Mouse (Mus musculus) intestine, embryonic 16.5 days (tissue): ENCODE results near the gene Galr3. TPM values are rescaled to one million over a fixed set of nuclear protein-coding genes. Genes with fewer than 3 reads are reported as not detected.
A peak's percentile ranks its signal among the peaks of the same experiment; 100 is the strongest.
"Not testable (repeated sequence)": the region's sequence is repeated elsewhere in the genome, so short reads cannot be mapped to it uniquely, and the experiment has no call there.

Experiments
- ATAC-seq: fragments of 200-750 bp; cut with Nextera tagmentation; 2 replicates; pipeline ENCODE4 v1.8.0; 2017; ENCODE audit warnings: moderate TSS enrichment, moderate library complexity
- H3K27ac ChIP-seq: fragments of 300-500 bp; sonication (generic); 2 replicates; pipeline ENCODE4 v1.5.1; 2014; ENCODE audit warnings: mild to moderate bottlenecking, low read length
- H3K27me3 ChIP-seq: fragments of 300-500 bp; sonication (generic); replicated peaks from 2 replicates; pipeline ENCODE4 v1.6.1; 2014; ENCODE audit warnings: low read length, control low read depth, mixed read lengths; ENCODE audit not compliant: control insufficient read depth, insufficient read depth
- H3K36me3 ChIP-seq: fragments of 300-500 bp; sonication (generic); 2 replicates; pipeline ENCODE4 v1.6.1; 2014; ENCODE audit warnings: low read length, control low read depth; ENCODE audit not compliant: control insufficient read depth, insufficient read depth
- H3K4me1 ChIP-seq: fragments of 300-500 bp; sonication (generic); 2 replicates; pipeline ENCODE4 v1.6.1; 2014; ENCODE audit warnings: low read length, control low read depth, mixed read lengths; ENCODE audit not compliant: control insufficient read depth, insufficient read depth
- H3K4me2 ChIP-seq: fragments of 300-500 bp; sonication (generic); 2 replicates; pipeline ENCODE4 v1.6.1; 2014; ENCODE audit warnings: low read depth, low read length, control low read depth
- H3K4me3 ChIP-seq: fragments of 300-500 bp; sonication (generic); 2 replicates; pipeline ENCODE4 v1.5.1; 2014; ENCODE audit warnings: mild to moderate bottlenecking, low read length
- H3K9ac ChIP-seq: fragments of 300-500 bp; sonication (generic); 2 replicates; pipeline ENCODE4 v1.6.1; 2014; ENCODE audit warnings: low read depth, low read length
- H3K9me3 ChIP-seq: fragments of 300-500 bp; sonication (generic); 2 replicates; pipeline ENCODE4 v1.6.1; 2016; ENCODE audit warnings: low read length, control low read depth; ENCODE audit not compliant: control insufficient read depth
- WGBS: fragments of 180-500 bp; shearing (Covaris S2); extraction: QIAGEN DNeasy Blood & Tissue Kit; methylation state at CpG from one replicate; pipeline ENCODE4 v1.1.7; 2014; 5-methylcytosine and 5-hydroxymethylcytosine counted together
- polyA plus RNA-seq: library from polyadenylated mRNA; unstranded; fragments of >200 nt; fragmentation: Nextera tagmentation; extraction: Ambion mirVana; gene quantifications from 2 replicates; pipeline ENCODE4 v1.2.1, GENCODE M21; 2015

Galr3 gene
- polyA plus RNA-seq, 1 experiment from 2014 or later: 1.8 TPM

DNA sequence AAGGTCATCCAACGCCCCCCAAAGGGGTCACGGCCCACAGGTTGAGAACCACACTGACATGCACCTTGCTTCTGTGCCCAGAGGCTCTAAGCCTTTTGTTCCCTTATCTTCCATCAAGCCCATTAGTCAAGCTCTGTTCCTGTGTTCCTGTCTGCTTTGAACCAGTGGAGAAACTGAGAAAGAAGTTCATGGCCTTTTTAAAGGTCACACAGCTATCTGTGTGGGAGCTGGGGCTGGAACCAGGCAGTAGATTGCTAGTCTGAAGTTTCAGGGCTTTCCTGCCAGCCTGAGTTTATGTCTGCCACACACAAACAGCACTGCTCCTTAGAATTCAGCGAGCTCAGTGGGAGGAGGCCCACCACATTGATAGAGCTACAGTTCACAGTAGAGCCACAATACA, 38.6 kb upstream of the Galr3 start:
- ATAC-seq: no peak

DNA sequence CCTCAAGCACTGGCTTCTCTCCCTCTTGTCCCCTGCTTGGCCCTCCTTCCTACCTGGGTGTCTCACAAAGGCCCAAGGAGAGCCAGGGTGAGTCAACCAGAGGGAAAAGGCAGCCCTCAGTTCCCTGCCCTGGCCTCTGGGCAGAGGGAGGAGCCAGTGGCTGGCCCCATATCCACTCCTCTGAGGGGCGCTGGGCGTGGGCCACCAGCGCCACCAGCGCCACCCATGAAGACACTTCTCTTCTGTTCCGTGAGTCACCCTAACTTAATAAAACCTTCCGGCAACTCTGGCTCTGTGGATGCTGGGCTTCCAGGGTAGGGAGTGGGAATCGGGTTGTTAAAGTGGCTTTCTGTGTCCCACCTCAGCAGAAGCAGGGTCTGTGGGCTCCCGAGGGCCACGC, 36.1 kb upstream of the Galr3 start:
- no peaks in the 10 kb centered on the region for H3K4me1 ChIP-seq
- no peaks in the 10 kb centered on the region for H3K27me3 ChIP-seq
- ATAC-seq: peak; percentile 33; the same call in 1 of the 2 replicates
- H3K9ac ChIP-seq: no peak overlapping the region
- peaks cover 13% of the 10 kb centered on the region for H3K36me3 ChIP-seq
- no peak overlapping the region for H3K4me2 ChIP-seq
- H3K27ac ChIP-seq: no peak overlapping the region
- 75% methylated on average over 9 of the region's 9 CpGs for WGBS
- H3K9me3 ChIP-seq: no peaks in the 10 kb centered on the region
- no peak overlapping the region for H3K4me3 ChIP-seq

More for the DNA sequence above, 38.6 kb upstream of the Galr3 start:
- no peaks in the 10 kb centered on the region for H3K9me3 ChIP-seq
- no peaks in the 10 kb centered on the region for H3K4me1 ChIP-seq
- H3K4me3 ChIP-seq: no peak overlapping the region
- no peak overlapping the region for H3K9ac ChIP-seq
- H3K4me2 ChIP-seq: no peak overlapping the region
- H3K27ac ChIP-seq: no peak overlapping the region
- no peaks in the 10 kb centered on the region for H3K27me3 ChIP-seq
- peaks cover 13% of the 10 kb centered on the region for H3K36me3 ChIP-seq
- 93% methylated on average over 3 of the region's 3 CpGs for WGBS

DNA sequence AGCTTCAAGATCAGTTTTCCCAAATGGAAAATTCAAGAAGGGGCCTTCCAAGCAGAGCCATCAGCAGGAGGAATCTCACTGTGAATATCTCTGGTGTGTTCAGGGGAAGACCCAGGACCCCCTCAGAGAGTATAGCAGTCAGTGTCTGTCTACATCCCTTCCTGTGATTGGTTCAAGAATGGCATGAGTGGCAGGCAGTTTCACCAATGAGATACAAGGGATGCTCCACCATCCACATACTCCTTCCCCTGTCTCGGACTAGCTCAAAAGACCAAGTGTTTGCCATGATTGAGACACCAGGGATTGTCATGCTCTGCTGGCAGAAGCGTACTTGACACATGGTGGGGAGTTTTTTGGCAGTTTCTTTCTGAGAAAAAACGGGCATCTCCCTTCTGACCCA, 35.0 kb upstream of the Galr3 start:
- Histone ChIP-seq H3K27ac (no peak overlapping the region), H3K9me3 (no peaks in the 10 kb centered on the region), H3K4me1 (no peaks in the 10 kb centered on the region), H3K27me3 (no peaks in the 10 kb centered on the region), H3K4me3 (no peak overlapping the region), H3K36me3 (peaks cover 10% of the 10 kb centered on the region), H3K9ac (no peak overlapping the region), H3K4me2 (no peak overlapping the region)
- WGBS: 82% methylated on average over 3 of the region's 3 CpGs
- ATAC-seq: no peak

DNA sequence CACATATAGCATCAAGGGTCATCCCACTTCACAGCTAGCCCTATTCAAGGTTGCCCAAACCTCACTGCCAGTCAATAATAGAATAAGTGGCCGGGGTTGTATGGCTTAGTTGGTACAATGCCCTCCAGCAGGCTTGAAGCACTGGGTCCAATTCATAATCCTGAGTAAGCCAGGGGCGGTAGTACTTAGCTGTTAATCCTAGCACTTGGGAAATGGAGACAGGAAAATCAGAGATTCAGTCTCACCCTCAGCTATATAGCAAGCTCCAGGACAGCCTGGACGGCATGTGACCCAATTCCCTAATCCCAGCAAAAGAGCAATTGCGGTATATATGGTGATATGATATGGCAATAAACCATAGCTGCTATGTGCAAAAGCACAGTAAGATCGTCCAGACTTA, 34.6 kb upstream of the Galr3 start:
- Histone ChIP-seq H3K36me3 (peaks cover 7% of the 10 kb centered on the region), H3K27ac (no peak overlapping the region), H3K27me3 (no peaks in the 10 kb centered on the region), H3K4me3 (no peak overlapping the region), H3K9ac (no peak overlapping the region), H3K4me2 (no peak overlapping the region), H3K4me1 (no peaks in the 10 kb centered on the region), H3K9me3 (no peaks in the 10 kb centered on the region)
- whole genome bisulfite sequencing: 84% methylated on average over 5 of the region's 5 CpGs
- no peak for ATAC-seq

DNA sequence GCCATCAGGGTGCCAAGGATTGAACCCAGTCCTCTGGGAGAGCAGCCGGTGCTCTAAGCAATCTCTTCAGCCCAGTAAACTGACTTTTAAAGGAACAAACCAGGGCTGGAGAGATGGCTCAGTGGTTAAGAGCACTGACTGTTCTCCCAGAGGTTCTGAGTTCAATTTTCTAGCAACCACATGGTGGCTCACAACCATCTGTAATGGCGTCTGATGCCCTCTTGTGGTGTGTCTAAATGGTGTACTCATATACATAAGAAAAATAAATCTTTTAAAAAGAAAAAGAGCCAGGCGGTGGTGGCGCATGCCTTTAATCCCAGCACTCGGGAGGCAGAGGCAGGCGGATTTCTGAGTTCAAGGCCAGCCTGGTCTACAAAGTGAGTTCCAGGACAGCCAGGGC, 33.8 kb upstream of the Galr3 start:
- H3K36me3 ChIP-seq, H3K27me3 ChIP-seq, H3K4me2 ChIP-seq, H3K4me1 ChIP-seq, H3K4me3 ChIP-seq, ATAC-seq, H3K9ac ChIP-seq, H3K27ac ChIP-seq, H3K9me3 ChIP-seq: not testable (repeated sequence)
- WGBS: 92% methylated on average over 6 of the region's 6 CpGs

DNA sequence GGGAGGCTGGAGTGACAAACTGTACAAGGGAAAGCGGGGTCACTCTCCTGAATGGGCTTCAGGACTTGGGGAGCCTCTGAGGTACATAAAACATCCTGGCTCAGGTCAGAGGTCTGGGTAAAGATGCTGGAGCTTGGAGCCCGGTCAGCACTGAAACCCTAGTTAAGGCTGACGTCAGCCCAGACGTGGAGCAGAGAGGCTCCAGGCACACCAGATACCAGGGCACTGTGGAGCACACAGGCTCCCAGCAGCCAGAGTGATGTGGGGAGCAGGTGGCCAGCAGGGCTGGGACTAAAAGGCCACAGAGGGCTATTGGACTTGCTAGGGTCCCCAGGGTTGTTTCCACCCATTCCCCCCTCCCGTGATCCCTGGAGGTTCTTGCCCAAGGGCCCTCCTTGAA, 32.0 kb upstream of the Galr3 start:
- no peaks in the 10 kb centered on the region for H3K9me3 ChIP-seq
- ATAC-seq: no peak
- WGBS: 71% methylated on average over 5 of the region's 5 CpGs
- no peak overlapping the region for H3K4me3 ChIP-seq
- H3K4me2 ChIP-seq: no peak overlapping the region
- no peak overlapping the region for H3K9ac ChIP-seq
- H3K27ac ChIP-seq: no peak overlapping the region
- no peaks in the 10 kb centered on the region for H3K27me3 ChIP-seq
- H3K4me1 ChIP-seq: no peaks in the 10 kb centered on the region
- peaks cover 3% of the 10 kb centered on the region; the same call in 1 of the 2 replicates for H3K36me3 ChIP-seq

DNA sequence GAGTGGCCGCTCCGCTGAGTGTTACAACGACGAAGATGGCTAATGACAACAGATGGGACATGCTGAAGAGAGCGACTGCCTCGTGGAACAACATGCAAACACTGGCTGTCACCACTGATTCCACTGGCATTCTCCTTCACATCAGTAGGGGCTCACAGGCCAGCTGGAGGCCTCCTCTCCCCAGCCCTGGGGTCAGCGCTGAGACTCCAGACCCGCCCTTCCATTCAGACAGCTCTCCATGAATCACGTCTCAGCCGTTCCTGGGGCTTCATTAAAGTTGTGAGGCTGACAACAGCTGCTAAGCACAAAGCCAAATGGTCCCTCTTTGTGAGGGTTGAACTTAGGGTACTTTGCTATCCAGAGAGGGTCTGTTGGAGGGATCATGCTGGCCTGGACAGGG, 30.1 kb upstream of the Galr3 start:
- Histone ChIP-seq H3K4me2 (no peak overlapping the region), H3K27ac (no peak overlapping the region), H3K4me3 (no peak overlapping the region), H3K36me3 (no peaks in the 10 kb centered on the region), H3K9ac (no peak overlapping the region), H3K27me3 (no peaks in the 10 kb centered on the region), H3K4me1 (no peaks in the 10 kb centered on the region), H3K9me3 (no peaks in the 10 kb centered on the region)
- ATAC-seq: no peak
- WGBS: 60% methylated on average over 10 of the region's 10 CpGs

DNA sequence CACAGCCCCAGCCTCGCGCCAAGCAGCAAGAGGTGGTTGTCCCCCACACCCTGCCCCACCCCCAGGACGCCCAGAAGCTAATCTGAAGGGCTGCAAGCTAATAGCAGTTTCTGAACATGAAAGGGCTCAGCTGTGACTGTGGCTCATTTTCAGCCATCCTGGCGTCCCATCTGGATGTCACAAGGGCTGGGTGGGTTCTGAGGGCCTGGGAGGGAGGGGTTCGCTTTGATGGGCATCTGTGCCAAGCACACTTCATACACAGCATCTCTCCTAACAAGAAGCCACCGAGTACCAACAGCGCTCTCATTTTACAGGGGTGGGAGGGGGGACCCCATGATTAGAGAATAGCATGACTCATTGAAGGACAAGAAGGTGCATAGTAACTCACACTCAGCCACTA, 28.3 kb upstream of the Galr3 start:
- H3K4me1 ChIP-seq: no peaks in the 10 kb centered on the region
- no peak overlapping the region for H3K27ac ChIP-seq
- no peak overlapping the region for H3K9ac ChIP-seq
- H3K9me3 ChIP-seq: no peaks in the 10 kb centered on the region
- H3K27me3 ChIP-seq: no peaks in the 10 kb centered on the region
- H3K4me3 ChIP-seq: no peak overlapping the region
- no peak overlapping the region for H3K4me2 ChIP-seq
- 67% methylated on average over 7 of the region's 7 CpGs for WGBS
- no peak for ATAC-seq
- no peaks in the 10 kb centered on the region for H3K36me3 ChIP-seq

DNA sequence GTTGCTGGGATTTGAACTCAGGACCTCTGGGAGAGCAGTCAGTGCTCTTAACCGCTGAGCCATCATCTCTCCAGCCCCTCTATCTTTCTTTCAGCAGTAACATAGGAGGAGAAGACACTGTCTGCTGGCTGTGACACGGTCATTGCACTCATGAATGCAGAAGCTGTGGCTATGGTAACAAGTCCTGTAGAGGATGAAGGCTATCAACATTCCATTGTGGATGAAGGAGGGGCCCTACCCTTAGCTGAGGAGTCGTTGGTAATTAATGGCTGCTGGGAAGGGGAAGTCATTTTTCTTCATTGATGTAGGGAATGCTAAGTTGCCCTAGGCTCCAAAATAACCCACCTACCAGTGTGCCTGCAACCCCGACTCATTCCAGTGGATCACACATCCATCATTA, 23.5 kb upstream of the Galr3 start:
- H3K4me3 ChIP-seq: no peak overlapping the region
- H3K36me3 ChIP-seq: no peaks in the 10 kb centered on the region
- H3K4me1 ChIP-seq: peaks cover 12% of the 10 kb centered on the region
- WGBS: 30% methylated on average over 4 of the region's 4 CpGs
- no peaks in the 10 kb centered on the region for H3K27me3 ChIP-seq
- H3K9me3 ChIP-seq: no peaks in the 10 kb centered on the region
- H3K9ac ChIP-seq: no peak overlapping the region
- no peak overlapping the region for H3K4me2 ChIP-seq
- H3K27ac ChIP-seq: no peak overlapping the region
- no peak for ATAC-seq

DNA sequence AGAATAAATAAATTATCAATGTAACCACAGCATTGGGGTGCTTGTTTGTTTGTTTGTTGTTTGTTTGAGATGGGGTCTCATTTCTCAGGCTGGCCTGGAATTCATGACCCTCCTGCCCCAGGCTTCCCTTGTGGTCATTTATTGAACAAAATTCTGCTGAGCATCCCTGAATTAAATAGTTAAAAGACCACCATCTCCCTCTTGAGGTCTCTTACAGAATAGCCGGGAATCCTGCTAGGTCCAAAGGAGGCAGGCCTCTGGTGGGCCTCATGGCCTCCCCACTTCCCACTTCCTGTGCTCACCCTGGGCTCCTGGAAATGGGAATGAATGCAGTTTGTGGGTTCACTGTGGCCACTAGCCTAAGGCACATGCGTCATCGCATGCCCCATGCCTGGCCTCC, 22.8 kb upstream of the Galr3 start:
- no peak overlapping the region for H3K4me3 ChIP-seq
- H3K9ac ChIP-seq: peak overlapping the region; percentile 6; the same call in 1 of the 2 replicates
- no peak overlapping the region for H3K4me2 ChIP-seq
- no peaks in the 10 kb centered on the region for H3K36me3 ChIP-seq
- ATAC-seq: no peak
- H3K27me3 ChIP-seq: no peaks in the 10 kb centered on the region
- peaks cover 17% of the 10 kb centered on the region for H3K4me1 ChIP-seq
- H3K9me3 ChIP-seq: no peaks in the 10 kb centered on the region
- 62% methylated on average over 3 of the region's 3 CpGs for WGBS
- no peak overlapping the region for H3K27ac ChIP-seq
